Mouse (Mus musculus) ES-E14 (cell line): ENCODE results near the gene Abhd5.

Experiments used
- HCFC1 ChIP-seq: IDR thresholded peaks from 2 replicates; pipeline ENCODE4 v1.6.1; 2012; ENCODE audit warnings: low read length, inconsistent platforms, borderline replicate concordance; ENCODE audit not compliant: insufficient read depth
- ZC3H11A ChIP-seq: IDR thresholded peaks from 2 replicates; pipeline ENCODE4 v1.6.1; 2012; ENCODE audit warnings: low read depth, mild to moderate bottlenecking, inconsistent platforms, low read length, borderline replicate concordance

DNA sequence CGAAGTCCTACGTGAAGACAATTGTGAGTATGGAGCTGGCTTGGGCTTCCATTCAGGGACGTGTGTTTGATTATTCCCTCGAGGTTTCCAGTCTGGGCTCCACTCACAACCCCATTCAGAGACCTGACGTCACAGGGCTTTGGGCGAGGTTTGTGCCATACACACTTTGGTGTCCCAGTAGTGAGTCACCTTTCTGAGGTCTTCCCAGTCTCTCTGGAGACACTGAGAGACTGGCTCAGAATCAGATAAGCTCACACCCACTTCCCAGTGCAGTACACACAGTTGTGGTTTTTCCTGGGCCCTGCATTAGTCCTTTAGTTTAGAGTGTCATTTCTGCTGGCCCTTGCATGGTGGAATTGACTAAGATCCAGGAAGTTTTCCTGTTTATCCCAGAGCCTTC, 27.6 kb downstream of the Abhd5 start:
- no peak for TF ChIP-seq HCFC1
- no peak for TF ChIP-seq ZC3H11A
